Mouse (Mus musculus) embryonic facial prominence, embryonic 13.5 days (tissue): ENCODE data around the gene Acp2. TPM values are rescaled to one million over a fixed set of nuclear protein-coding genes. Genes with fewer than 3 reads are reported as not detected.

Experiments used
- ATAC-seq: fragments of 200-750 bp; cut with Nextera tagmentation; 2 replicates; pipeline ENCODE4 v1.8.0; 2017; ENCODE audit warnings: low read depth; ENCODE audit not compliant: insufficient number of reproducible peaks, insufficient read depth, low FRiP score, low TSS enrichment
- H3K27ac ChIP-seq: fragments of 300-500 bp; sonication (generic); 2 replicates; pipeline ENCODE4 v1.5.1; 2015; ENCODE audit warnings: moderate library complexity, mild to moderate bottlenecking, inconsistent platforms
- H3K27me3 ChIP-seq: fragments of 300-500 bp; sonication (generic); 2 replicates; pipeline ENCODE4 v1.6.1; 2015; ENCODE audit warnings: mild to moderate bottlenecking, inconsistent platforms
- H3K36me3 ChIP-seq: fragments of 300-500 bp; sonication (generic); 2 replicates; pipeline ENCODE4 v1.6.1; 2015; ENCODE audit warnings: mild to moderate bottlenecking, inconsistent platforms
- H3K4me1 ChIP-seq: fragments of 300-500 bp; sonication (generic); 2 replicates; pipeline ENCODE4 v1.6.1; 2015; ENCODE audit warnings: inconsistent platforms
- H3K4me2 ChIP-seq: fragments of 300-500 bp; sonication (generic); 2 replicates; pipeline ENCODE4 v1.6.1; 2015; ENCODE audit warnings: moderate library complexity, mild to moderate bottlenecking, inconsistent platforms
- H3K4me3 ChIP-seq: fragments of 300-500 bp; sonication (generic); 2 replicates; pipeline ENCODE4 v1.5.1; 2015; ENCODE audit warnings: mild to moderate bottlenecking, inconsistent platforms
- H3K9ac ChIP-seq: fragments of 300-500 bp; sonication (generic); 2 replicates; pipeline ENCODE4 v1.6.1; 2015; ENCODE audit warnings: mild to moderate bottlenecking, inconsistent platforms
- H3K9me3 ChIP-seq: fragments of 300-500 bp; sonication (generic); 2 replicates; pipeline ENCODE4 v1.6.1; 2016; ENCODE audit warnings: inconsistent platforms
- WGBS: fragments of 180-500 bp; shearing (Covaris S2); methylation state at CpG from one replicate; pipeline ENCODE4 v1.1.7; 2015; ENCODE audit warnings: mixed read lengths; 5-methylcytosine and 5-hydroxymethylcytosine counted together
- polyA plus RNA-seq: library from polyadenylated mRNA; unstranded; fragments of >200 nt; fragmentation: Nextera tagmentation; extraction: Ambion mirVana; gene quantifications from 2 replicates; pipeline ENCODE4 v1.2.1, GENCODE M21; 2015

Gene Acp2
- polyA plus RNA-seq, 1 experiment from 2014 or later = 29.0 TPM

DNA sequence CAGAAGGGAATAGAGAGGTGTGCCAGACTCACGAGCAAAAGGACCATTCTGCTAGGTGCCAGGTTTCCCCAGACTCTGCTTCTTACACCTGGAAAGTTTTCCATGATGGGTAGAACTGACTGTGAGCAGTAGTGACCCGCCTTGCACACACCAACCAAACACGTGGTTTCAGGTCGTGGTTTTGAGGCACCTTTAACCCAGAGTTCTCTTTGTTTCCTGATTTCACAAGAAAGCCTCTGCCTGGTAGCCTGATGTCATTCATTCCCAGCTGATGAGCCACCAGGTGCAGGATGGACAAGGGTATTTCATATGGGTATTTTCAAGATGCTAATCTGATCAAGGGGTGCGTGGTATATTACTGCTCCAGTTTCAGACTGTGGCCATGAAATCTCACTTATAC is 39.9 kb downstream of the Acp2 start:
- no peak overlapping the region for H3K9ac ChIP-seq
- WGBS = 64% methylated on average over 5 of the region's 5 CpGs
- no peak for ATAC-seq
- H3K9me3 ChIP-seq = no peaks in the 10 kb centered on the region
- no peak overlapping the region for H3K4me2 ChIP-seq
- no peak overlapping the region for H3K27ac ChIP-seq
- no peaks in the 10 kb centered on the region for H3K36me3 ChIP-seq
- peaks cover 11% of the 10 kb centered on the region; the same call in 1 of the 2 replicates for H3K4me1 ChIP-seq
- H3K27me3 ChIP-seq = no peaks in the 10 kb centered on the region
- H3K4me3 ChIP-seq = no peak overlapping the region

DNA sequence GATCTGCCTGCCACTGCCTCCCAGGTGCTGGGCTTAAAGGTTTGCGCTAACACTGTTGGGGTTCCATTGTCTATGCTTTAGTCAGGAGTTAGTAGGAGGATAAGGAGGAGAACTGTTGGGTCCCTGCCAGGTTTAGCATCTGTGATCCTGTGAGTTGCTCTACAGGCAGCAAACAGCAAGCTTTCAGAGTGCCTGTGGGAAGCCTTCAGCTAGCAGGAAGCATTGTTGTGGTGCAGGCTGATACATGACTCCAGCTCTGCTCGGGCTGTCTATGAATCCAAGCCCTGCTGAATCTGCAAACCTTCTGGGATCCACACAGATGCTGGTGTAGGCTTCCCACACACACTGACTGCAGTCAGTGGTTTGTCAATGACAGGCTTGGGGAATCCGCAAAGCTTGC is 40.7 kb downstream of the Acp2 start:
- H3K27me3 ChIP-seq = no peaks in the 10 kb centered on the region
- H3K27ac ChIP-seq = peak overlapping the region; percentile 58
- H3K36me3 ChIP-seq = no peaks in the 10 kb centered on the region
- H3K4me3 ChIP-seq = no peak overlapping the region
- H3K4me1 ChIP-seq = peaks cover 7% of the 10 kb centered on the region; the same call in 1 of the 2 replicates
- WGBS = 44% methylated on average over 3 of the region's 3 CpGs
- no peak overlapping the region for H3K9ac ChIP-seq
- no peaks in the 10 kb centered on the region for H3K9me3 ChIP-seq
- no peak for ATAC-seq
- no peak overlapping the region for H3K4me2 ChIP-seq

DNA sequence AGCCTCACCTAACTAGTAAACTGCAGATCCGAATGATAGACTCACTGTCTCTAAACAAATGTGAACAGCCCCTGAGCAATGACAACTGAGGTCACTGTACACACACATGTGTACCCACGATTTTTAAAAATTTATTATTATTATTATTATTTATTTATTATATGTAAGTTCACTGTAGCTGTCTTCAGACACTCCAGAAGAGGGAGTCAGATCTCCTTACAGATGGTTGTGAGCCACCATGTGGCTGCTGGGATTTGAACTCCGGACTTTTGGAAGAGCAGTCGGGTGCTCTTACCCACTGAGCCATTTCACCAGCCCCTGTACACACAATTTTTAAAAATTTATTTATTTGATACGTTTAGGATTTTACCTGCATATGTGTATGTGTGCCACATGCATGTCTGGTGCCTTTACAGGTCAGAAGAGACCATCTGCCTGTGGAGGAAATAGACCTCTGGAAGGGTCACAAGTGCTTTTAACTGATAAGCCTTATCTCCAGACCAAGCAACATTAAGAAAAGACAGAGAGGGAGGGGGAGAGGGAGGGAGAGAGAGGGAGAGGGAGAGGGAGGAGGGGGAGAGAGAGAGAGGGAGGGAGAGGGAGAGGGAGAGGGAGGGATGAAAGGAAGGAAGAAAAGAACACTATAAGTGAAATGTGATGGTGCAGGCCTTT is 42.0 kb downstream of the Acp2 start:
- H3K27ac ChIP-seq = no peak overlapping the region
- H3K9me3 ChIP-seq = no peaks in the 10 kb centered on the region
- 82% methylated on average over 5 of the region's 5 CpGs for WGBS
- no peak for ATAC-seq
- H3K4me2 ChIP-seq = no peak overlapping the region
- peaks cover 7% of the 10 kb centered on the region; the same call in 1 of the 2 replicates for H3K4me1 ChIP-seq
- no peaks in the 10 kb centered on the region for H3K27me3 ChIP-seq
- no peak overlapping the region for H3K9ac ChIP-seq
- no peak overlapping the region for H3K4me3 ChIP-seq
- no peaks in the 10 kb centered on the region for H3K36me3 ChIP-seq

DNA sequence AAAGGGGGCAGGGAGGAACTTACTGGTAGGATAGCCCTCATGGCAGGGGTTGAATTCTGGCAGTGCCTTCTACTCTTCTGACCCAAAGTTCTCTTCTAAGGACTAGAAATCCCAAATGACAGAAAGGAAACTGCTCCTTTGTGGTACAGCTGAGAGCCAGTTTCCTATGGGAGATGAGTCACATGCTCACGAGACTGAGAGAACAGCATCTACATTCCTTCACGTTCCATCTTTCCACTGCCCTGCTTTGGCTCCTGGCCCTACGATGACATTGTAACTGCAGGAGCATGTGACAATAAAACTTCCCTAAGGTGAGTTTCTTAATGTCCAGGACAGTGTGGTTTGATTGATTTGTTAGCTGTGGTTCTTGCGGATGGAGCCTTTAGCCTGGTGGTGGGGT is 45.7 kb downstream of the Acp2 start:
- 83% methylated on average over 4 of the region's 4 CpGs for WGBS
- no peak for ATAC-seq
- Histone ChIP-seq H3K9me3 (no peaks in the 10 kb centered on the region), H3K4me2 (no peak overlapping the region), H3K27me3 (no peaks in the 10 kb centered on the region), H3K36me3 (no peaks in the 10 kb centered on the region), H3K4me3 (no peak overlapping the region), H3K9ac (no peak overlapping the region), H3K27ac (no peak overlapping the region), H3K4me1 (peaks cover 5% of the 10 kb centered on the region; the same call in 1 of the 2 replicates)

DNA sequence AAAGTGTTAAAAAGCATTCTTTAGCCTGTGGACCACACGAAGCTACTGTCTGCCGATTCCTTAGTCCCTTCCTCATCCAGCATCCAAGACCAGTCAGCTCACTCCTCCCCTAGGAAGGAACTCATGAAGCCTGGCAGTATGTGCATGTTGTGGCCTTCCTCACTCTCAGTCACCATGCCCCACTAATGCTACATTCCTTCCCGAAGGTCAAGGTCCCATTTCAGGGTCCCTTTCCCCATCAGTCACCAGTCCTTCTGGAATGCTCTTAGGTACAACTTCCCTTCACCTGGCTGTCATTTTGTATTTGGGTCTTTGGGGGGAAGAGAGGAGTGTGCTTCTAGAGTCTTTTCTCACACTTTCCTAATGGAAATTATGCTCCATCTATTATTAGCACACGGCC is 49.3 kb downstream of the Acp2 start:
- H3K36me3 ChIP-seq = no peaks in the 10 kb centered on the region
- no peaks in the 10 kb centered on the region for H3K9me3 ChIP-seq
- no peak overlapping the region for H3K27ac ChIP-seq
- H3K4me2 ChIP-seq = no peak overlapping the region
- no peak overlapping the region for H3K4me3 ChIP-seq
- no peak overlapping the region for H3K9ac ChIP-seq
- H3K27me3 ChIP-seq = peaks cover 20% of the 10 kb centered on the region
- peaks cover 19% of the 10 kb centered on the region for H3K4me1 ChIP-seq
- 71% methylated on average over 4 of the region's 4 CpGs for WGBS
- no peak for ATAC-seq

DNA sequence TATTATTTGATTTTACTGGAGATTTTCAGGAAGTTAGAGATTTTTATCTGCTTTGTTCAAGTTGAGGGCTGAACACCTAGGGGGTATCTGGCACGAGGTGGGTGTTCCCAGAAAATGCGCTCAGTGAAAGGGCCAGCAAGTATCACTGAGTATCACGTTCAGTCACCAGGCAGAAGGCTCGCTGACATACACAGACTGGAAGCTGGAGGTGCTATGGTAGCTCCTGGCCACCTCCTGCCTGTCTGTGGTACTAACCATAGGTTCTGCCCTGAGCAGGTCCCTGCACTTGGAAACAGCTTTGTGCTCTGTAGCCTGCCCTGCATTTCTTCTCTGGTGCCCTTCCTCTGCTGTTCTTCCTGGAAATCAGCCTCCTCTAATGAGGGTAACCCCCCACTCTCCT is 49.8 kb downstream of the Acp2 start:
- Histone ChIP-seq H3K27me3 (peaks cover 20% of the 10 kb centered on the region), H3K4me2 (no peak overlapping the region), H3K4me3 (no peak overlapping the region), H3K4me1 (peaks cover 20% of the 10 kb centered on the region), H3K36me3 (no peaks in the 10 kb centered on the region), H3K9me3 (no peaks in the 10 kb centered on the region), H3K9ac (no peak overlapping the region), H3K27ac (no peak overlapping the region)
- ATAC-seq = no peak
- WGBS = 49% methylated on average over 4 of the region's 4 CpGs

DNA sequence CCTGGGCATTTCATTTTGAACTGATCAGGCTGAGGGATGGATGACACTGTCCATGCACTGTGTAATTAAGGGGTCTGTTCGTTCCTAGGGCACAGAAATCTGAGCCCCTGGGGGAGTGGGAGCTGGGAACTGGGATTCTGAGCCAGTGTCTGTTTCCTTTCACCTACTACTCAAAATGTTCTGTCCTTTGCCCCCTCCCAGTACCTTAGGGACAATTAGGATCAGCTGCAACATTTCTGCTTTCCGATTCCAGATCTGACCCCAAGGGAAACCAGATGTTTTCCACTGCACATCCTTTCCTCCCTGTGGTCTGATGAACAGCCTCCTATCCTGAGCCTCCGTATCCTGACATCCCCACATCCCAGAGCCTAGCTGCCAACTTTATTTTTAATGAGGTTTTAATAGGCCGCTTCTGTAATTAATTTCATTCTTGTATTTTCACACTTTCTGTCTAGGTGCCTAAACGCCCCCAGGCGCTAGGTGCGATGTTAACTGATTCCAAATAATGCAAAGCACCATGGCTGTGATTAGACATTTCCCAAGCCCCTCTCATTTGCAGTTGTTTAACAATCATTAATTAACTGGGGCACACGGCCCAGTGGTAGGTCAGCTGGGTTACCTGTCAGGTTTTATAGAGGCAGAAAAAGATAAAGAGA is 52.2 kb downstream of the Acp2 start:
- Histone ChIP-seq H3K36me3 (0 out of 2 replicates have a peak, but pooled peaks cover 3% of the 10 kb centered on the region), H3K4me3 (no peak overlapping the region), H3K4me2 (peak overlapping the region; percentile 89), H3K27me3 (peaks cover 20% of the 10 kb centered on the region), H3K9me3 (no peaks in the 10 kb centered on the region), H3K9ac (no peak overlapping the region), H3K4me1 (peaks cover 41% of the 10 kb centered on the region), H3K27ac (no peak overlapping the region)
- WGBS = 12% methylated on average over 8 of the region's 8 CpGs
- no peak for ATAC-seq

DNA sequence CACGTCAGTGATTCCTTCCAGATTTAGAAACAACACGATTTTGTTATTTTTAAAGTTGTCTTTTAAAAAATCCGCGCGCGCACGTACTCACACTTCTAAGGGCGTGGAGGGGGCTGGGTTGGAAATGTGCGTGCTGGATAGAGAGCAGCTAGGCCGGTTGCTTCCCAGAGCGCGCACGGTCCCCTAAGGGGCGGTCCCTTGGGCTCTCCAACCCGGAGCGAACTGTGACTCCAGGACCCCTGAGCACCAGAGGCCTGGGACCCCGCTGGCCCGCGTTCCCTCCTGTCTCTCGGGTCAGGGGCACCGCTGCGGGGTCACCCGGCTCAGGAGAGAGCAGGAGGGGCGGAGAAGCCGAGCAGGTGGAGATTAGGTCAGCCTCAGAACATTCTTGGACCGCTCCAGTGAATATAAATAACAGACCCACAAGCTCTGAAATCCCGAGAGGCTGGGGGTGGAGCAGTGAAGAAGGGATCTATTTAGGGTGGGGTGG is 53.0 kb downstream of the Acp2 start, which contains the start of gene Pacsin3:
Gene Pacsin3 (plus strand): TSS at position 294 of the 490 bp plus-strand sequence.
- H3K27me3 ChIP-seq = peaks cover 20% of the 10 kb centered on the region
- WGBS = under 1% methylated on average over 27 of the region's 27 CpGs
- H3K4me3 ChIP-seq = peak within 1 kb of the TSS; percentile 68
- H3K27ac ChIP-seq = peak within 1 kb of the TSS; percentile 85
- H3K4me2 ChIP-seq = peak within 1 kb of the TSS; percentile 89
- peaks cover 41% of the 10 kb centered on the region for H3K4me1 ChIP-seq
- peaks cover 11% of the 10 kb centered on the region for H3K36me3 ChIP-seq
- no peak for ATAC-seq
- peak within 1 kb of the TSS; percentile 80 for H3K9ac ChIP-seq
- H3K9me3 ChIP-seq = no peaks in the 10 kb centered on the region

DNA sequence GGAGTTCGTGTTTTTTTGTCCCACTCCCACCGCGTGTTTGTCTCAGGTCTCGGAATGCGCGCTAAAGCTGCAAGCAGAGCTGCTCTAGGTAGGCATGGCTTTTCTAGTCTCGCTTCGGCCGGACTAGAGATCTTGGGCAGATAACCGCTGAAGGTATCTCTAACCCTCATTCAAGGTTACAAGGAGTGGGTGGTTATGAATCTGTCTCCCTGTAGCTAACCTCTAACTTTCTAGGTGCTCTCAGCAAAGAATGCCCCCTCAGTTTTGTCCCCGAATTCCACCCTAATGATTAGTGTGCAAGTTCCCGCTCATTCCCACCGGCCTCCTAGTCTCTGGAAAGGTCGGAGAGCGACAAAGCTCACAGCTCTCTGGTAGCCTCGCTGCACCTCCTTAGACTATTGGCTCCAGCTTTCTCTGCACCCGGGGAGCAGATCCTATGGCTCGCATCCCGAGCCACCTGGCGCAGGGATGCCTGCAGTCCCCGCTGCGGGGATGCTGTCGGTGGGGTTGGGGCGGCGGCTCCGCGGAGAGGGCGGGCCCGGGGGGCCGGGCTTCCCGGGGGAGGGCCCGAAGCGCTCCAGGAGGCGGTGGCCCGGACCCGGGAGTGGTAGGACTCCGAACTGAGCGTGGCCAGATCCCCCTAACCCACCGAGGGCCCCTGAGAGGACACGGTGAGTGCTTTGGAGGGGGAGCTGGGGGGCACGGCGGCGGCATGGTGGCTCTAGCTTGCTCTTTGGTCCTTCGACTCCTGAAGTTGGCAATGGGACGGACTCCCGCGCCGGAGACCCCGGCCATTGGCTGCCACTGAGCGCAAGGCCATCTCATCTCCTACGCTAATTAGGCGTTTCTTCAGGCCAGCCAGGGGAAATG is 53.8 kb downstream of the Acp2 start:
- peak; percentile 74 for ATAC-seq
- under 1% methylated on average over 52 of the region's 52 CpGs for WGBS

DNA sequence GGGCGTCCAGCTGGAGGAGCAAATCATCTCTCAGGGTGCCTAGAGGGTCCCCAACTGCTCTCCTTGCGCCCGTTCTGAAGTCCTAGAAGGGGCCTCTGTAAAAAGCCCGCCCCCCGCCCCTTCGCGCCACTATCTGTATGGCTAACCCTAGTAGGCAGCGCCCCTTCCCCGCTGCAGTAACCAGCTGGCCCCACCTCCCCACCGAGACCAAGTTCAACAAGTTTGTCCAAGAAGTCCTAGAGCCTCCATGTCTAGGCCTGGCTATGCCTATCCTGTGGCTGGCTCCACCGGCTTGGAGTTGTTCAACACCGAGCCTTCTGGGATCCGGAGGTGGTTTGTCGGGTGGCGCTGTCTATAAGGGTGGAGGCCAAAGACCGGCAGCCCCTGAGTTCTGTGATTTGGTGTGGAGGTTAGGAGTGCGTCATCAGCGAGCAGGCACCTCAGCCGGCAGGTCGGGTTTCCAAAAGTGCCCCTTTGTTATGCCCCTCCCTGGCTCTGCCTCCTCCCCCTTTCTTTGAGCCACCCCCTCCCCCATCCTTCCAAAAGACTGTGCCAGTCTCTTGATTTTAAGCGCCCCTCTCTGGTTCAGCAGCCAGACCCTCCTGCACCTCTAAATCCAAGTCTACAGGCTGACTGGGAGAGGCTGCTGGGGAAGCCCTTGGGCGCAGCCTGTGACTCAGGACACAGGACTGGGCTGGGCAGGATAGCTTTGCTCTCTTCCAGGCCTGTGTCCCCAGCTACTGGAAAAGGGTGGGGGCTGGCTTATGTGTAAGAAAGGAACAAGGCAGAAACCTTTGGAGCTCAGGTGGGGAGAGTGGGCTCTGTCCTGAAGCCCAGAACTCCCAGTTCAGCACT is 54.7 kb downstream of the Acp2 start:
- Histone ChIP-seq H3K27ac (peak overlapping the region; percentile 85), H3K4me3 (peak overlapping the region; percentile 68), H3K9me3 (no peaks in the 10 kb centered on the region), H3K36me3 (peaks cover 22% of the 10 kb centered on the region), H3K9ac (peak overlapping the region; percentile 80), H3K4me1 (peaks cover 41% of the 10 kb centered on the region), H3K27me3 (peaks cover 20% of the 10 kb centered on the region), H3K4me2 (peak overlapping the region; percentile 89)
- peak; percentile 79 for ATAC-seq
- WGBS = 2% methylated on average over 22 of the region's 22 CpGs

More for the DNA sequence above, 53.8 kb downstream of the Acp2 start:
- Histone ChIP-seq H3K4me3 (peak overlapping the region; percentile 68), H3K4me1 (peaks cover 41% of the 10 kb centered on the region), H3K27ac (peak overlapping the region; percentile 85), H3K36me3 (peaks cover 18% of the 10 kb centered on the region), H3K9me3 (no peaks in the 10 kb centered on the region), H3K9ac (peak overlapping the region; percentile 80), H3K27me3 (peaks cover 20% of the 10 kb centered on the region), H3K4me2 (peak overlapping the region; percentile 89)
